ENCODE assay signal across 1 mouse cellular context in the genomic region with DNA sequence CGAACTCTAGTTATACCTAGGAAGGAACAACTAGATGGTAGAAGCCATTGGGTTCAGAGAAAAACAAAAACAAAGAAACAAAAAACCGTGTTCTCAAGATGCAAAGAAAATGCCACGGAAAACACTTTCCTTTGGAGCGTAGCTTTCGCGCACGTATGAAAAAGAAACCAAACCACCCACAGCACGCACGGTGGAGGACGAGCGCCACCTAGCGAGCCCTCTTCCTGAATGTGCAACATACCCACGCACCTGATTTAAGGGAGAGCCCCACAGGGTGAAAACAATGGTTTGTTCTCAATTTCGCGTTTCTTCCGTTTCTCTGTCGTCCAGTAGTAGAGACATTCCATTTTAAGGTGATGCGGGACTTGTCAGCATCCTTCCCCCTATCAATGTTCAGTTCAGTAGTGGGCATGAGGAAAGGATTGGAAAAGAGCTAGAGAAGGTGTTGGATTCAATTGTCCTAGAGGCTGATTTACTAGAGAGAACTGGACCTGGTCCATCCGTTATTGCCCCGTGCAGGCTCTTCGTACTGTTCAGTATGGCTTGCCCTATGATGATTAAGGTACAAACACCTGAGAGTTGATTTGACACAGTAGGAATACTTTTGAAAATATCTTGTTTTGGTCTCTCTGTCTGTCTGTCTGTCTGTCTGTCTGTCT.
TF ChIP-seq lines count a peak whose summit lies in the region.

No protein-coding gene starts in this region.

TF ChIP-seq in CH12.LX, 34 proteins besides CTCF, POLR2A, EP300 and RAD21 (continued from another document):
- TF ChIP-seq PAX5 (IDR thresholded peaks at IDR 0.05; ENCODE audit: low read length) (no peak), NELFE (IDR thresholded peaks at IDR 0.05; ENCODE audit: low read depth, low read length) (peak; percentile 62; the same call in 1 of the 2 replicates), ZNF384 (IDR thresholded peaks at IDR 0.05; ENCODE audit: low read depth, low read length) (peak; percentile 80), HCFC1 (IDR thresholded peaks at IDR 0.05; ENCODE audit: low read depth, low read length) (no peak; the same call in 1 of the 2 replicates), JUN (IDR thresholded peaks at IDR 0.05; ENCODE audit: insufficient read depth, low read depth, low read length) (0 out of 2 replicates have a peak, but pooled peaks have one; percentile 29), TBP (conservative IDR thresholded peaks at IDR 0.05; ENCODE audit: low read depth, low read length) (no peak), E2F4 (IDR thresholded peaks at IDR 0.05; ENCODE audit: insufficient replicate concordance, low read depth, low read length) (0 out of 2 replicates have a peak, but pooled peaks have one; percentile 58), JUND (conservative IDR thresholded peaks at IDR 0.05; ENCODE audit: low read depth, low read length) (peak; percentile 56), KAT2A (IDR thresholded peaks at IDR 0.05; ENCODE audit: insufficient replicate concordance, low read length) (no peak), SMC3 (IDR thresholded peaks at IDR 0.05; ENCODE audit: low read depth, low read length) (peak; percentile 90), MAX (IDR thresholded peaks at IDR 0.05; ENCODE audit: low read length) (peak; percentile 62; the same call in 1 of the 2 replicates), ZC3H11A (IDR thresholded peaks at IDR 0.05; ENCODE audit: low read depth, low read length) (peak; percentile 71), SIN3A (IDR thresholded peaks at IDR 0.05; ENCODE audit: low read length) (peak; percentile 69; the same call in 1 of the 2 replicates), ZKSCAN1 (IDR thresholded peaks at IDR 0.05; ENCODE audit: borderline replicate concordance, low read depth, low read length) (no peak), USF2 (conservative IDR thresholded peaks at IDR 0.05; ENCODE audit: low read depth, low read length) (no peak)
TF ChIP-seq in CH12.LX: peak in this region for 21.
